Mouse (Mus musculus): ENCODE measurements at regions not wholly inside any gene's neighbourhood (a gene's known extent, or its start where the extent isn't known, plus 50 kb on each side); places are given as distances from the start of the nearest gene placed in this dataset.

- TF ChIP-seq POLR2A (IDR thresholded peaks at IDR 0.05; ENCODE audit: borderline replicate concordance, extremely low read depth, low read depth, low read length) (no peak), CTCF (IDR thresholded peaks at IDR 0.05; ENCODE audit: insufficient read depth, low read length) (no peak)
Measured at GRCm38 (mm10) chr10:9338207-9338801, 336.7 kb downstream of the Samd5 start.
